Mouse (Mus musculus) colon, adult 2 months (tissue): Measurements from ENCODE around the gene Teddm1b. TPM values are rescaled to one million over a fixed set of nuclear protein-coding genes. Genes with fewer than 3 reads are reported as not detected.

Experiments
- polyA plus RNA-seq: library from polyadenylated mRNA; depleted of rRNA; stranded (reverse); fragments of >200 nt; gene quantifications from 2 replicates; pipeline ENCODE4 v1.2.3, GENCODE M21; 2012; rRNA removed

Gene Teddm1b
- not detected in 2 replicates for polyA plus RNA-seq

GRCm38 (mm10) chr1:153874045-153874444 is at the start of gene Teddm1b:
Teddm1b (plus strand) TSS chr1:153874345.

GRCm38 (mm10) chr1:153844042-153844441 is 30.1 kb upstream of the Teddm1b start, which contains the start of gene Rgsl1:
Rgsl1 (minus strand) TSS chr1:153844142.

DNA sequence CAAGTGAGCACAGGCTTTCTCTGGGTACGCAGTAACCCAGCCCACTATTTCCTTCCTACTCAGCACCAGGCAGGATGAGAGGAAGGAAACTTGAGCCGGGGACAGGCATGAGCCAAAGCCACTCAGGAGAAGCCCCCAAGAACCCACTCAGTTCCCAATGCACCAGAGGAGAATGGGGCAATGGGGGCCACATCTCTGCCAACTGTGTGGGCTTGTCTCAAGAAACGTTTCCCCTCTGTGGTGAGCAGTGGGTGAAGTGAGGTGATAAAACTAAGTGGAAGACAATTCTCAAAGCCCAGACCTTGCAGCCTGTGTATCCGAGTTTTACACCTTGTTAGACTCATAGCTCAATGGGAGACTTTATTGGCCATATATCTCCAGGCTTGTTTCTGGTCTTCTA is 17.3 kb downstream of the Teddm1b start, which contains the start of gene Teddm1a:
Gene Teddm1a, plus strand, starts transcription at position 301 of the 400 bp plus-strand sequence.

GRCm38 (mm10) chr1:153899731-153900380 is 25.7 kb downstream of the Teddm1b start, which contains the start of the genes Glul and Teddm2:
Glul (plus strand) TSS chr1:153899944.
Teddm2 (minus strand) TSS chr1:153900228.

Other genes with a start within 250 kb of the Teddm1b start
- 0.48 and 0.66 TPM in 2 replicates for gene Rgs8, start 221.3 kb upstream of the Teddm1b start, polyA plus RNA-seq
- gene Rgs16, start 134.0 kb upstream of the Teddm1b start, polyA plus RNA-seq: 2.7 and 3.1 TPM in 2 replicates
- 36.4 and 40.3 TPM in 2 replicates for gene Rnasel, start 124.9 kb upstream of the Teddm1b start, polyA plus RNA-seq
- gene Rgsl1, start 30.2 kb upstream of the Teddm1b start, polyA plus RNA-seq: 0.06 TPM in 1 of 2 replicates, not detected in the other
- gene Teddm1a, start 17.4 kb downstream of the Teddm1b start, polyA plus RNA-seq: not detected in 2 replicates
- 211 and 268 TPM in 2 replicates for gene Glul, start 25.6 kb downstream of the Teddm1b start, polyA plus RNA-seq
- gene Teddm2, start 25.9 kb downstream of the Teddm1b start, polyA plus RNA-seq: 0.27 and 0.35 TPM in 2 replicates